In genomic region chr9:121869432-121869831, GRCm38 (mm10) we compare ENCODE assay signal across 38 mouse cellular contexts. TPM values are rescaled to one million over a fixed set of nuclear protein-coding genes. Genes with fewer than 3 reads are reported as not detected.
"Had no signal": no experiment of that assay in that cellular context is flagged by ENCODE, and none has a peak within 500 bp of the region (broad histone marks: within the 10 kb centered on the region; RNA-seq: fewer than 3 reads in every experiment).

No protein-coding gene starts in this region.

- H3K36me3 ChIP-seq: heart, embryonic 12.5 days; kidney, embryonic 15.5 days; limb, embryonic 13.5 days; limb, embryonic 15.5 days; liver, embryonic 12.5 days had no signal

- ATAC-seq: forebrain, postnatal 0 days; hindbrain, postnatal 0 days; liver, embryonic 12.5 days had no signal

- H3K4me2 ChIP-seq: heart, embryonic 12.5 days; hindbrain, embryonic 14.5 days; kidney, embryonic 15.5 days; limb, embryonic 13.5 days; limb, embryonic 15.5 days; liver, embryonic 12.5 days had no signal

- H3K4me3 ChIP-seq: heart, adult 2 months; heart, embryonic 12.5 days; kidney, embryonic 15.5 days; limb, embryonic 13.5 days; limb, embryonic 15.5 days; liver, embryonic 12.5 days had no signal

- H3K9me3 ChIP-seq: heart, embryonic 12.5 days; kidney, embryonic 15.5 days; limb, embryonic 13.5 days; limb, embryonic 15.5 days; liver, embryonic 12.5 days had no signal

- H3K4me1 ChIP-seq: limb, embryonic 13.5 days; limb, embryonic 15.5 days; liver, embryonic 12.5 days had no signal

- DNase-seq: forebrain, postnatal 0 days; gastrocnemius, postnatal 14 days; gastrocnemius, postnatal 36 days; heart, adult 2 months; heart, postnatal 10 days; heart, postnatal 36 days; kidney, adult 11 months; kidney, adult 2 months; kidney, adult 9 months; kidney, postnatal 14 days; kidney, postnatal 36 days; layer of hippocampus, adult 9-11 months; layer of hippocampus, postnatal 36 days; left cerebral cortex, postnatal 4 days had no signal

- H3K9ac ChIP-seq: forebrain, postnatal 0 days; heart, embryonic 12.5 days; hindbrain, embryonic 14.5 days; kidney, embryonic 15.5 days; limb, embryonic 13.5 days; limb, embryonic 15.5 days; liver, embryonic 12.5 days had no signal

- H3K27ac ChIP-seq: heart, adult 2 months; hindbrain, postnatal 0 days; kidney, embryonic 15.5 days; kidney, postnatal 0 days; limb, embryonic 13.5 days; limb, embryonic 15.5 days; liver, embryonic 12.5 days had no signal

- H3K27me3 ChIP-seq: heart, embryonic 12.5 days; limb, embryonic 13.5 days; limb, embryonic 15.5 days; liver, embryonic 12.5 days had no signal

RNA-seq across cellular contexts. Expression of gene Ackr2, which starts 28.7 kb away (rescaled TPM):
- total RNA-seq: hematopoietic stem cell, adult 5-6 weeks had no signal

RNA-seq across cellular contexts. Expression of gene Ccdc13, which starts 30.2 kb away (rescaled TPM):
- total RNA-seq: heart, adult 2 months; heart, postnatal 10 days; heart, postnatal 36 days; liver, adult 2 months had no signal
- polyA plus RNA-seq: liver, adult 2 months; liver, embryonic 12.5 days had no signal

RNA-seq across cellular contexts. Expression of gene Cyp8b1, which starts 46.7 kb away (rescaled TPM):
- total RNA-seq: forebrain, postnatal 0 days; gastrocnemius, adult 18-20 months; gastrocnemius, adult 8-10 months; gastrocnemius, postnatal 14 days; gastrocnemius, postnatal 36 days; heart, adult 2 months; heart, postnatal 10 days; heart, postnatal 36 days; hematopoietic stem cell, adult 5-6 weeks; hindbrain, postnatal 0 days; layer of hippocampus, adult 18-20 months; layer of hippocampus, adult 8-10 months; layer of hippocampus, postnatal 14 days; layer of hippocampus, postnatal 36 days; left cerebral cortex, adult 18-20 months; left cerebral cortex, adult 8-10 months; left cerebral cortex, postnatal 10 days; left cerebral cortex, postnatal 25 days; left cerebral cortex, postnatal 4 days had no signal
- polyA plus RNA-seq: forebrain, postnatal 0 days; heart, embryonic 12.5 days; heart, embryonic 14.5 days; hindbrain, embryonic 11.5 days; hindbrain, embryonic 14.5 days; hindbrain, postnatal 0 days; intestine, embryonic 14.5 days; intestine, embryonic 16.5 days; kidney, postnatal 0 days; limb, embryonic 11.5 days; limb, embryonic 13.5 days; limb, embryonic 15.5 days had no signal
